Mouse (Mus musculus) G1E-ER4 (cell line): ENCODE data around the gene Fxyd3. TPM values are rescaled to one million over a fixed set of nuclear protein-coding genes. Genes with fewer than 3 reads are reported as not detected.

ENCODE experiments used
- GATA1 ChIP-seq: IDR thresholded peaks from one replicate; pipeline ENCODE4 v1.8.0; 2012; ENCODE audit warnings: low read length, inconsistent platforms
- polyA plus RNA-seq: library from polyadenylated mRNA; stranded (reverse); fragments of >175 nt; gene quantifications from 2 replicates; pipeline ENCODE4 v1.2.3, GENCODE M21; 2012

Fxyd3 gene
- polyA plus RNA-seq, 1 experiment, result not detected

GRCm38 (mm10) chr7:31059919-31060620 lies 16.4 kb downstream of the Fxyd3 start:
- no peak for TF ChIP-seq GATA1

GRCm38 (mm10) chr7:31059108-31059507 lies 17.4 kb downstream of the Fxyd3 start, which contains the start of gene Lgi4:
TSS of gene Lgi4 (plus strand) at chr7:31059342.
- no peak for TF ChIP-seq GATA1

- TF ChIP-seq GATA1, result no peak
These were observed 18.3 kb downstream of the Fxyd3 start for GRCm38 (mm10) chr7:31058211-31058610.

GRCm38 (mm10) chr7:31057730-31058129 lies 18.8 kb downstream of the Fxyd3 start:
- no peak for TF ChIP-seq GATA1

- TF ChIP-seq GATA1, result no peak
These were observed 19.4 kb downstream of the Fxyd3 start, which contains the start of gene Fxyd1 for GRCm38 (mm10) chr7:31057071-31057470. TSS of gene Fxyd1 (minus strand) at chr7:31057199.

GRCm38 (mm10) chr7:31056448-31056847 lies 20.1 kb downstream of the Fxyd3 start:
- no peak for TF ChIP-seq GATA1

- TF ChIP-seq GATA1, result no peak
These were observed 20.6 kb downstream of the Fxyd3 start for GRCm38 (mm10) chr7:31055883-31056282.

- TF ChIP-seq GATA1, result no peak
These were observed 21.1 kb downstream of the Fxyd3 start for GRCm38 (mm10) chr7:31055354-31055824.

- no peak for TF ChIP-seq GATA1
These were observed 21.7 kb downstream of the Fxyd3 start for GRCm38 (mm10) chr7:31054661-31055320.

- TF ChIP-seq GATA1, result no peak
These were observed 22.5 kb downstream of the Fxyd3 start for GRCm38 (mm10) chr7:31053882-31054447.

GRCm38 (mm10) chr7:31052636-31053434 lies 23.7 kb downstream of the Fxyd3 start:
- no peak for TF ChIP-seq GATA1

GRCm38 (mm10) chr7:31052251-31052635 lies 24.3 kb downstream of the Fxyd3 start:
- TF ChIP-seq GATA1, result no peak

- no peak for TF ChIP-seq GATA1
These were observed 25.0 kb downstream of the Fxyd3 start, which contains the start of gene Fxyd7 for GRCm38 (mm10) chr7:31051321-31052021. TSS of gene Fxyd7 (minus strand) at chr7:31051467.

- TF ChIP-seq GATA1, result no peak
These were observed 25.6 kb downstream of the Fxyd3 start for GRCm38 (mm10) chr7:31050921-31051320.

- no peak for TF ChIP-seq GATA1
These were observed 26.0 kb downstream of the Fxyd3 start for GRCm38 (mm10) chr7:31050487-31050886.
